Mouse (Mus musculus): ENCODE measurements around the gene Olfr56. TPM values are rescaled to one million over a fixed set of nuclear protein-coding genes. Genes with fewer than 3 reads are reported as not detected.
A peak's percentile ranks its signal among the peaks of the same experiment; 100 is the strongest.

Olfr56 gene
- total RNA-seq, 1 experiment, result not detected

- DNase-seq (ENCODE audit: low read depth, low spot score), result no peak
- no peak overlapping the region for H3K9ac ChIP-seq (ENCODE audit: insufficient read depth, low read depth, low read length, poor library complexity, severe bottlenecking)
- in situ Hi-C loops (cut with MboI; ENCODE audit: low sequenced_read_pairs in 2 of 2, unreplicated experiment in 2 of 2), result loop anchor here in 1 of 2 experiments (10.0 kb wide), 1 partner anchor 239 kb away; the partner anchor contains the start of gene Irgm1
- no peaks in the 10 kb centered on the region for H3K9me3 ChIP-seq (ENCODE audit: control insufficient read depth, insufficient read depth, low read depth, low read length)
- H3K36me3 ChIP-seq (ENCODE audit: control insufficient read depth, insufficient read depth, low read length, poor library complexity, severe bottlenecking), result no peaks in the 10 kb centered on the region
- H3K4me1 ChIP-seq (ENCODE audit: control insufficient read depth in 2 of 2, insufficient read depth in 2 of 2, low read length in 2 of 2, poor library complexity in 1 of 2), result no peaks in the 10 kb centered on the region
- no peak overlapping the region for H3K27ac ChIP-seq (ENCODE audit: insufficient read depth, low read depth, low read length, poor library complexity, severe bottlenecking)
- TF ChIP-seq MAFK (IDR thresholded peaks at IDR 0.05; ENCODE audit: insufficient read depth, low read depth, low read length) (no peak), ZNF384 (IDR thresholded peaks at IDR 0.05; ENCODE audit: low read depth, low read length) (no peak)
- no peak overlapping the region for H3K4me3 ChIP-seq (ENCODE audit: insufficient read depth in 1 of 2, low read depth in 1 of 2, low read length in 2 of 2, poor library complexity in 1 of 2, severe bottlenecking in 1 of 2)
These were observed 135.5 kb downstream of the Olfr56 start for GRCm38 (mm10) chr11:49114158-49114557.

- DNase-seq (ENCODE audit: low read depth, low spot score), result no peak
- in situ Hi-C loops (cut with MboI; ENCODE audit: low sequenced_read_pairs in 2 of 2, unreplicated experiment in 2 of 2), result loop anchor here in 1 of 2 experiments (10.0 kb wide), 1 partner anchor 240 kb away; the partner anchor contains the start of gene Irgm1
These were observed 136.1 kb downstream of the Olfr56 start, which contains the start of gene Olfr1396 for GRCm38 (mm10) chr11:49114774-49115173. TSS of gene Olfr1396 (minus strand) at chr11:49114874.

DNA sequence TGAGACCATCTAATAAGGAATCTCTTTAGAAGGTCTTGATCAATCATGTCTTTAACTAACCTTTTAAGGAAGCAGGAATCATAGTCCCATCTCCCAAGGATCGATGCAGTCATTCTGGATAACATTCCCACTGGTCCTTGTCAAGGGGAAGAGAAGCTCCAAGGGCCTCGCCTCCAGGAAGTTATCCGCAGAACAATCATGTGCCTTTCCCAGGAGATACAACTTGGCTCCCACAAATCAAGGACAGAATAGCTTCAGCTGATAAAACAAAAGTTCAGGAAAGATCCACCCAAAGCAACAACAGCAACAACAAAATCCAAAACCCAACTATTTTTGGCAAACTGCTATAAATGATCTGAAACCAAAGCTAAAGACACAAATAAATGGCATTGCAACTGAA lies 140.9 kb downstream of the Olfr56 start:
- Histone ChIP-seq H3K36me3 (ENCODE audit: control insufficient read depth, insufficient read depth, low read length, poor library complexity, severe bottlenecking) (no peaks in the 10 kb centered on the region), H3K27ac (ENCODE audit: insufficient read depth, low read depth, low read length, poor library complexity, severe bottlenecking) (no peak overlapping the region), H3K4me3 (ENCODE audit: insufficient read depth in 1 of 2, low read depth in 1 of 2, low read length in 2 of 2, poor library complexity in 1 of 2, severe bottlenecking in 1 of 2) (no peak overlapping the region), H3K4me1 (ENCODE audit: control insufficient read depth in 2 of 2, insufficient read depth in 2 of 2, low read length in 2 of 2, poor library complexity in 1 of 2) (no peaks in the 10 kb centered on the region), H3K9ac (ENCODE audit: insufficient read depth, low read depth, low read length, poor library complexity, severe bottlenecking) (no peak overlapping the region), H3K9me3 (ENCODE audit: control insufficient read depth, insufficient read depth, low read depth, low read length) (no peaks in the 10 kb centered on the region)
- no peak for TF ChIP-seq MAFK (IDR thresholded peaks at IDR 0.05; ENCODE audit: insufficient read depth, low read depth, low read length)
- TF ChIP-seq CHD2 (IDR thresholded peaks at IDR 0.05; ENCODE audit: low read depth, low read length), result no peak
- no peak for TF ChIP-seq ZC3H11A (IDR thresholded peaks at IDR 0.05; ENCODE audit: borderline replicate concordance, low read depth, low read length)
- no peak for TF ChIP-seq HCFC1 (IDR thresholded peaks at IDR 0.05; ENCODE audit: borderline replicate concordance, insufficient read depth, low read length)
- TF ChIP-seq ZNF384 (IDR thresholded peaks at IDR 0.05; ENCODE audit: low read depth, low read length), result no peak
- no peak for DNase-seq (ENCODE audit: low read depth, low spot score)
- in situ Hi-C loops (cut with MboI; ENCODE audit: low sequenced_read_pairs in 2 of 2, unreplicated experiment in 2 of 2), result loop anchor here in 1 of 2 experiments (10.0 kb wide), 1 partner anchor 245 kb away; the partner anchor contains the start of gene Irgm1

More at GRCm38 (mm10) chr11:49114774-49115173, 136.1 kb downstream of the Olfr56 start, which contains the start of gene Olfr1396:
- no peak within 1 kb of the TSS for H3K4me3 ChIP-seq (ENCODE audit: insufficient read depth in 1 of 2, low read depth in 1 of 2, low read length in 2 of 2, poor library complexity in 1 of 2, severe bottlenecking in 1 of 2)
- H3K4me1 ChIP-seq (ENCODE audit: control insufficient read depth in 2 of 2, insufficient read depth in 2 of 2, low read length in 2 of 2, poor library complexity in 1 of 2), result no peaks in the 10 kb centered on the region
- H3K9ac ChIP-seq (ENCODE audit: insufficient read depth, low read depth, low read length, poor library complexity, severe bottlenecking), result no peak within 1 kb of the TSS
- no peaks in the 10 kb centered on the region for H3K36me3 ChIP-seq (ENCODE audit: control insufficient read depth, insufficient read depth, low read length, poor library complexity, severe bottlenecking)
- no peak for TF ChIP-seq HCFC1 (IDR thresholded peaks at IDR 0.05; ENCODE audit: borderline replicate concordance, insufficient read depth, low read length)
- TF ChIP-seq CHD2 (IDR thresholded peaks at IDR 0.05; ENCODE audit: low read depth, low read length), result no peak
- no peak for TF ChIP-seq ZC3H11A (IDR thresholded peaks at IDR 0.05; ENCODE audit: borderline replicate concordance, low read depth, low read length)
- TF ChIP-seq MAFK (IDR thresholded peaks at IDR 0.05; ENCODE audit: insufficient read depth, low read depth, low read length), result no peak
- no peak for TF ChIP-seq ZNF384 (IDR thresholded peaks at IDR 0.05; ENCODE audit: low read depth, low read length)
- no peaks in the 10 kb centered on the region for H3K9me3 ChIP-seq (ENCODE audit: control insufficient read depth, insufficient read depth, low read depth, low read length)
- no peak within 1 kb of the TSS for H3K27ac ChIP-seq (ENCODE audit: insufficient read depth, low read depth, low read length, poor library complexity, severe bottlenecking)

GRCm38 (mm10) chr11:49124169-49124568 lies 145.5 kb downstream of the Olfr56 start:
- TF ChIP-seq ZNF384 (IDR thresholded peaks at IDR 0.05; ENCODE audit: low read depth, low read length) (no peak), MAFK (IDR thresholded peaks at IDR 0.05; ENCODE audit: insufficient read depth, low read depth, low read length) (peak; percentile 89)
- Histone ChIP-seq H3K36me3 (ENCODE audit: control insufficient read depth, insufficient read depth, low read length, poor library complexity, severe bottlenecking) (no peaks in the 10 kb centered on the region), H3K9ac (ENCODE audit: insufficient read depth, low read depth, low read length, poor library complexity, severe bottlenecking) (no peak overlapping the region), H3K27ac (ENCODE audit: insufficient read depth, low read depth, low read length, poor library complexity, severe bottlenecking) (no peak overlapping the region), H3K4me1 (ENCODE audit: control insufficient read depth in 2 of 2, insufficient read depth in 2 of 2, low read length in 2 of 2, poor library complexity in 1 of 2) (no peaks in the 10 kb centered on the region), H3K9me3 (ENCODE audit: control insufficient read depth, insufficient read depth, low read depth, low read length) (no peaks in the 10 kb centered on the region), H3K4me3 (ENCODE audit: insufficient read depth in 1 of 2, low read depth in 1 of 2, low read length in 2 of 2, poor library complexity in 1 of 2, severe bottlenecking in 1 of 2) (no peak overlapping the region)
- no peak for DNase-seq (ENCODE audit: low read depth, low spot score)
- in situ Hi-C loops (cut with MboI; ENCODE audit: low sequenced_read_pairs in 2 of 2, unreplicated experiment in 2 of 2), result no loop called here

- H3K9me3 ChIP-seq (ENCODE audit: control insufficient read depth, insufficient read depth, low read depth, low read length), result no peaks in the 10 kb centered on the region
- no peak within 1 kb of the TSS for H3K9ac ChIP-seq (ENCODE audit: insufficient read depth, low read depth, low read length, poor library complexity, severe bottlenecking)
- TF ChIP-seq HCFC1 (IDR thresholded peaks at IDR 0.05; ENCODE audit: borderline replicate concordance, insufficient read depth, low read length) (no peak), CHD2 (IDR thresholded peaks at IDR 0.05; ENCODE audit: low read depth, low read length) (no peak), ZC3H11A (IDR thresholded peaks at IDR 0.05; ENCODE audit: borderline replicate concordance, low read depth, low read length) (no peak), MAFK (IDR thresholded peaks at IDR 0.05; ENCODE audit: insufficient read depth, low read depth, low read length) (no peak), ZNF384 (IDR thresholded peaks at IDR 0.05; ENCODE audit: low read depth, low read length) (no peak)
- H3K4me3 ChIP-seq (ENCODE audit: insufficient read depth in 1 of 2, low read depth in 1 of 2, low read length in 2 of 2, poor library complexity in 1 of 2, severe bottlenecking in 1 of 2), result no peak within 1 kb of the TSS
- DNase-seq (ENCODE audit: low read depth, low spot score), result no peak
- H3K27ac ChIP-seq (ENCODE audit: insufficient read depth, low read depth, low read length, poor library complexity, severe bottlenecking), result no peak within 1 kb of the TSS
- in situ Hi-C loops (cut with MboI; ENCODE audit: low sequenced_read_pairs in 2 of 2, unreplicated experiment in 2 of 2), result no loop called here
- H3K4me1 ChIP-seq (ENCODE audit: control insufficient read depth in 2 of 2, insufficient read depth in 2 of 2, low read length in 2 of 2, poor library complexity in 1 of 2), result no peaks in the 10 kb centered on the region
- no peaks in the 10 kb centered on the region for H3K36me3 ChIP-seq (ENCODE audit: control insufficient read depth, insufficient read depth, low read length, poor library complexity, severe bottlenecking)
These were observed 163.3 kb downstream of the Olfr56 start, which contains the start of gene Olfr1395 for GRCm38 (mm10) chr11:49141974-49142373. TSS of gene Olfr1395 (plus strand) at chr11:49142274.
